Mouse (Mus musculus): ENCODE data around the gene Crtap. TPM values are rescaled to one million over a fixed set of nuclear protein-coding genes. Genes with fewer than 3 reads are reported as not detected.
"Not testable (repeated sequence)": the region's sequence is repeated elsewhere in the genome, so short reads cannot be mapped to it uniquely, and the experiment has no call there.

Crtap gene
- total RNA-seq, 2 experiments from 2014 or later: 95.3 to 98.3 TPM

GRCm38 (mm10) chr9:114329855-114330254 lies 60.6 kb downstream of the Crtap start, which contains the start of gene Bcl2a1c:
Bcl2a1c (plus strand) TSS chr9:114330135.
- not testable (repeated sequence) for DNase-seq (ENCODE audit: low spot score in 2 of 2)

- DNase-seq (ENCODE audit: low spot score in 2 of 2): not testable (repeated sequence)
These were observed 62.1 kb downstream of the Crtap start for GRCm38 (mm10) chr9:114328332-114328731.

GRCm38 (mm10) chr9:114326011-114326748 lies 64.3 kb downstream of the Crtap start:
- no peak for DNase-seq (ENCODE audit: low spot score in 2 of 2)

Other genes with a start within 250 kb of the Crtap start
- gene Bcl2a1c, start 60.5 kb downstream of the Crtap start, total RNA-seq (2021): not detected
- 10 to 100 TPM; 22.9 to 29.5 TPM for gene Glb1, start 10.4 kb upstream of the Crtap start, total RNA-seq (2021)
- gene Tmppe, start 10.4 kb upstream of the Crtap start, total RNA-seq (2021): 1 to 10 TPM; 5.4 to 6.3 TPM
- gene Ccr4, start 114.2 kb upstream of the Crtap start, total RNA-seq (2021): not detected
- gene C130032M10Rik, start 125.0 kb upstream of the Crtap start, total RNA-seq (2021): not detected
- not detected for gene Trim71, start 173.7 kb upstream of the Crtap start, total RNA-seq (2021)
- gene Cnot10, start 249.5 kb upstream of the Crtap start, total RNA-seq (2021): 10 to 100 TPM; 28.7 to 34.2 TPM